Mouse (Mus musculus): ENCODE data around the gene Bcl7a. TPM values are rescaled to one million over a fixed set of nuclear protein-coding genes. Genes with fewer than 3 reads are reported as not detected.

The Bcl7a gene
- polyA plus RNA-seq, 1 experiment = 5.6 TPM

GRCm38 (mm10) chr5:123320136-123320535 lies 23.5 kb upstream of the Bcl7a start:
- no peaks in the 10 kb centered on the region for H3K36me3 ChIP-seq (ENCODE audit: control insufficient read depth, insufficient read depth)
- no peaks in the 10 kb centered on the region for H3K27me3 ChIP-seq (ENCODE audit: control insufficient read depth, insufficient read depth, insufficient read length)
- TF ChIP-seq MAX (IDR thresholded peaks at IDR 0.05) = no peak
- TF ChIP-seq CTCF (IDR thresholded peaks at IDR 0.05; ENCODE audit: control insufficient read depth, insufficient read depth, insufficient read length) = no peak
- TF ChIP-seq USF1 (IDR thresholded peaks at IDR 0.05; ENCODE audit: low read depth) = no peak
- TF ChIP-seq CEBPB (IDR thresholded peaks at IDR 0.05; ENCODE audit: low read depth) = no peak
- H3K79me3 ChIP-seq (ENCODE audit: low read depth) = no peaks in the 10 kb centered on the region
- H3K79me2 ChIP-seq (ENCODE audit: control insufficient read depth, insufficient read depth) = no peaks in the 10 kb centered on the region
- H3ac ChIP-seq (ENCODE audit: control insufficient read depth, insufficient read length, low read depth) = no peak overlapping the region
- no peak overlapping the region for H3K4me3 ChIP-seq (ENCODE audit: insufficient read depth, poor library complexity, severe bottlenecking)

- H3K27me3 ChIP-seq (ENCODE audit: control insufficient read depth, insufficient read depth, insufficient read length) = no peaks in the 10 kb centered on the region
- no peaks in the 10 kb centered on the region for H3K79me3 ChIP-seq (ENCODE audit: low read depth)
- no peak overlapping the region for H3K4me3 ChIP-seq (ENCODE audit: insufficient read depth, poor library complexity, severe bottlenecking)
- no peaks in the 10 kb centered on the region for H3K79me2 ChIP-seq (ENCODE audit: control insufficient read depth, insufficient read depth)
- no peak overlapping the region for H3ac ChIP-seq (ENCODE audit: control insufficient read depth, insufficient read length, low read depth)
- TF ChIP-seq CEBPB (IDR thresholded peaks at IDR 0.05; ENCODE audit: low read depth) = no peak
- no peak for TF ChIP-seq USF1 (IDR thresholded peaks at IDR 0.05; ENCODE audit: low read depth)
- TF ChIP-seq MYOG (IDR thresholded peaks at IDR 0.05; ENCODE audit: control insufficient read depth, extremely low read depth, insufficient read length) = no peak
- no peak for TF ChIP-seq CTCF (IDR thresholded peaks at IDR 0.05; ENCODE audit: control insufficient read depth, insufficient read depth, insufficient read length)
- no peaks in the 10 kb centered on the region for H3K36me3 ChIP-seq (ENCODE audit: control insufficient read depth, insufficient read depth)
Observed at GRCm38 (mm10) chr5:123324242-123324641, 19.4 kb upstream of the Bcl7a start.

- Histone ChIP-seq H3ac (ENCODE audit: control insufficient read depth, insufficient read length, low read depth) (no peak overlapping the region), H3K27me3 (ENCODE audit: control insufficient read depth, insufficient read depth, insufficient read length) (no peaks in the 10 kb centered on the region), H3K79me2 (ENCODE audit: control insufficient read depth, insufficient read depth) (no peaks in the 10 kb centered on the region), H3K79me3 (ENCODE audit: low read depth) (no peaks in the 10 kb centered on the region), H3K4me3 (ENCODE audit: insufficient read depth, poor library complexity, severe bottlenecking) (no peak overlapping the region), H3K36me3 (ENCODE audit: control insufficient read depth, insufficient read depth) (no peaks in the 10 kb centered on the region)
- TF ChIP-seq MAX (IDR thresholded peaks at IDR 0.05) = no peak
- TF ChIP-seq MYOD1 (IDR thresholded peaks at IDR 0.05; ENCODE audit: control insufficient read depth, insufficient read length, low read depth) = no peak
- no peak for TF ChIP-seq CEBPB (IDR thresholded peaks at IDR 0.05; ENCODE audit: low read depth)
- no peak for TF ChIP-seq CTCF (IDR thresholded peaks at IDR 0.05; ENCODE audit: control insufficient read depth, insufficient read depth, insufficient read length)
- TF ChIP-seq FOSL1 (IDR thresholded peaks at IDR 0.05; ENCODE audit: insufficient read depth, low read length, poor library complexity, severe bottlenecking) = no peak
- TF ChIP-seq MYOG (IDR thresholded peaks at IDR 0.05; ENCODE audit: control insufficient read depth, extremely low read depth, insufficient read length) = no peak
- TF ChIP-seq USF1 (IDR thresholded peaks at IDR 0.05; ENCODE audit: low read depth) = no peak
Observed at GRCm38 (mm10) chr5:123326006-123326750, 17.5 kb upstream of the Bcl7a start.

GRCm38 (mm10) chr5:123326751-123327148 lies 16.9 kb upstream of the Bcl7a start:
- no peaks in the 10 kb centered on the region for H3K27me3 ChIP-seq (ENCODE audit: control insufficient read depth, insufficient read depth, insufficient read length)
- H3K4me3 ChIP-seq (ENCODE audit: insufficient read depth, poor library complexity, severe bottlenecking) = no peak overlapping the region
- no peaks in the 10 kb centered on the region for H3K79me2 ChIP-seq (ENCODE audit: control insufficient read depth, insufficient read depth)
- H3ac ChIP-seq (ENCODE audit: control insufficient read depth, insufficient read length, low read depth) = no peak overlapping the region
- no peaks in the 10 kb centered on the region for H3K79me3 ChIP-seq (ENCODE audit: low read depth)
- no peaks in the 10 kb centered on the region for H3K36me3 ChIP-seq (ENCODE audit: control insufficient read depth, insufficient read depth)
- TF ChIP-seq FOSL1 (IDR thresholded peaks at IDR 0.05; ENCODE audit: insufficient read depth, low read length, poor library complexity, severe bottlenecking) = no peak
- TF ChIP-seq CTCF (IDR thresholded peaks at IDR 0.05; ENCODE audit: control insufficient read depth, insufficient read depth, insufficient read length) = no peak
- no peak for TF ChIP-seq MYOG (IDR thresholded peaks at IDR 0.05; ENCODE audit: control insufficient read depth, extremely low read depth, insufficient read length)
- TF ChIP-seq USF1 (IDR thresholded peaks at IDR 0.05; ENCODE audit: low read depth) = no peak
- TF ChIP-seq MYOD1 (IDR thresholded peaks at IDR 0.05; ENCODE audit: control insufficient read depth, insufficient read length, low read depth) = no peak
- TF ChIP-seq MAX (IDR thresholded peaks at IDR 0.05) = no peak
- TF ChIP-seq CEBPB (IDR thresholded peaks at IDR 0.05; ENCODE audit: low read depth) = no peak

- Histone ChIP-seq H3K79me2 (ENCODE audit: control insufficient read depth, insufficient read depth) (no peaks in the 10 kb centered on the region), H3K4me3 (ENCODE audit: insufficient read depth, poor library complexity, severe bottlenecking) (no peak overlapping the region), H3K36me3 (ENCODE audit: control insufficient read depth, insufficient read depth) (no peaks in the 10 kb centered on the region), H3K27me3 (ENCODE audit: control insufficient read depth, insufficient read depth, insufficient read length) (no peaks in the 10 kb centered on the region), H3ac (ENCODE audit: control insufficient read depth, insufficient read length, low read depth) (no peak overlapping the region), H3K79me3 (ENCODE audit: low read depth) (no peaks in the 10 kb centered on the region)
- TF ChIP-seq USF1 (IDR thresholded peaks at IDR 0.05; ENCODE audit: low read depth) (no peak), MYOG (IDR thresholded peaks at IDR 0.05; ENCODE audit: control insufficient read depth, extremely low read depth, insufficient read length) (no peak), MYOD1 (IDR thresholded peaks at IDR 0.05; ENCODE audit: control insufficient read depth, insufficient read length, low read depth) (no peak), MAX (IDR thresholded peaks at IDR 0.05) (no peak), CTCF (IDR thresholded peaks at IDR 0.05; ENCODE audit: control insufficient read depth, insufficient read depth, insufficient read length) (no peak), FOSL1 (IDR thresholded peaks at IDR 0.05; ENCODE audit: insufficient read depth, low read length, poor library complexity, severe bottlenecking) (no peak), CEBPB (IDR thresholded peaks at IDR 0.05; ENCODE audit: low read depth) (no peak)
Observed at GRCm38 (mm10) chr5:123327686-123328085, 15.9 kb upstream of the Bcl7a start.

GRCm38 (mm10) chr5:123333566-123333965 lies 10.1 kb upstream of the Bcl7a start:
- H3K79me2 ChIP-seq (ENCODE audit: control insufficient read depth, insufficient read depth) = no peaks in the 10 kb centered on the region
- no peaks in the 10 kb centered on the region for H3K27me3 ChIP-seq (ENCODE audit: control insufficient read depth, insufficient read depth, insufficient read length)
- H3K36me3 ChIP-seq (ENCODE audit: control insufficient read depth, insufficient read depth) = no peaks in the 10 kb centered on the region

More at GRCm38 (mm10) chr5:123333566-123333965, 10.1 kb upstream of the Bcl7a start:
- Histone ChIP-seq H3K79me3 (ENCODE audit: low read depth) (no peaks in the 10 kb centered on the region), H3K4me3 (ENCODE audit: insufficient read depth, poor library complexity, severe bottlenecking) (no peak overlapping the region), H3ac (ENCODE audit: control insufficient read depth, insufficient read length, low read depth) (no peak overlapping the region)
- TF ChIP-seq MYOG (IDR thresholded peaks at IDR 0.05; ENCODE audit: control insufficient read depth, extremely low read depth, insufficient read length) (no peak), CTCF (IDR thresholded peaks at IDR 0.05; ENCODE audit: control insufficient read depth, insufficient read depth, insufficient read length) (no peak), USF1 (IDR thresholded peaks at IDR 0.05; ENCODE audit: low read depth) (no peak)

Measured in C2C12 (cell line).